Mouse (Mus musculus) midbrain, embryonic 16.5 days (tissue): Measurements from ENCODE around the gene St6galnac3. TPM values are rescaled to one million over a fixed set of nuclear protein-coding genes. Genes with fewer than 3 reads are reported as not detected.

ENCODE experiments used
- ATAC-seq: fragments of 200-750 bp; cut with Nextera tagmentation; 2 replicates; pipeline ENCODE4 v1.8.0; 2017; ENCODE audit warnings: moderate TSS enrichment
- H3K27ac ChIP-seq: fragments of 300-500 bp; sonication (generic); 2 replicates; pipeline ENCODE4 v1.5.1; 2014; ENCODE audit warnings: mild to moderate bottlenecking, low read length, mixed read lengths
- H3K27me3 ChIP-seq: fragments of 300-500 bp; sonication (generic); 2 replicates; pipeline ENCODE4 v1.6.1; 2014; ENCODE audit warnings: low read depth, low read length, mixed read lengths; ENCODE audit not compliant: control insufficient read depth, insufficient read depth
- H3K36me3 ChIP-seq: fragments of 300-500 bp; sonication (generic); 2 replicates; pipeline ENCODE4 v1.6.1; 2014; ENCODE audit warnings: mild to moderate bottlenecking, low read length, moderate library complexity, mixed read lengths; ENCODE audit not compliant: control insufficient read depth, insufficient read depth
- H3K4me1 ChIP-seq: fragments of 300-500 bp; sonication (generic); 2 replicates; pipeline ENCODE4 v1.6.1; 2014; ENCODE audit warnings: mild to moderate bottlenecking, low read length, mixed read lengths; ENCODE audit not compliant: control insufficient read depth, insufficient read depth
- H3K4me2 ChIP-seq: fragments of 300-500 bp; sonication (generic); 2 replicates; pipeline ENCODE4 v1.6.1; 2014; ENCODE audit warnings: mild to moderate bottlenecking, low read length, mixed read lengths
- H3K4me3 ChIP-seq: fragments of 300-500 bp; sonication (generic); 2 replicates; pipeline ENCODE4 v1.5.1; 2014; ENCODE audit warnings: low read depth, mild to moderate bottlenecking, low read length, moderate library complexity, mixed read lengths
- H3K9ac ChIP-seq: fragments of 300-500 bp; sonication (generic); 2 replicates; pipeline ENCODE4 v1.6.1; 2014; ENCODE audit warnings: low read depth, low read length, mixed read lengths
- H3K9me3 ChIP-seq: fragments of 300-500 bp; sonication (generic); replicated peaks from 2 replicates; pipeline ENCODE4 v1.6.1; 2014; ENCODE audit warnings: mild to moderate bottlenecking, low read length, mixed read lengths; ENCODE audit not compliant: control insufficient read depth, poor library complexity, severe bottlenecking
- WGBS: fragments of 180-500 bp; shearing (Covaris S2); extraction: QIAGEN DNeasy Blood & Tissue Kit; methylation state at CpG from one replicate; pipeline ENCODE4 v1.1.7; 2014; 5-methylcytosine and 5-hydroxymethylcytosine counted together
- polyA plus RNA-seq: library from polyadenylated mRNA; unstranded; fragments of >200 nt; fragmentation: Nextera tagmentation; extraction: Ambion mirVana; gene quantifications from 2 replicates; pipeline ENCODE4 v1.2.1, GENCODE M21; 2015

The St6galnac3 gene
- polyA plus RNA-seq, 1 experiment from 2014 or later: 19.1 TPM

DNA sequence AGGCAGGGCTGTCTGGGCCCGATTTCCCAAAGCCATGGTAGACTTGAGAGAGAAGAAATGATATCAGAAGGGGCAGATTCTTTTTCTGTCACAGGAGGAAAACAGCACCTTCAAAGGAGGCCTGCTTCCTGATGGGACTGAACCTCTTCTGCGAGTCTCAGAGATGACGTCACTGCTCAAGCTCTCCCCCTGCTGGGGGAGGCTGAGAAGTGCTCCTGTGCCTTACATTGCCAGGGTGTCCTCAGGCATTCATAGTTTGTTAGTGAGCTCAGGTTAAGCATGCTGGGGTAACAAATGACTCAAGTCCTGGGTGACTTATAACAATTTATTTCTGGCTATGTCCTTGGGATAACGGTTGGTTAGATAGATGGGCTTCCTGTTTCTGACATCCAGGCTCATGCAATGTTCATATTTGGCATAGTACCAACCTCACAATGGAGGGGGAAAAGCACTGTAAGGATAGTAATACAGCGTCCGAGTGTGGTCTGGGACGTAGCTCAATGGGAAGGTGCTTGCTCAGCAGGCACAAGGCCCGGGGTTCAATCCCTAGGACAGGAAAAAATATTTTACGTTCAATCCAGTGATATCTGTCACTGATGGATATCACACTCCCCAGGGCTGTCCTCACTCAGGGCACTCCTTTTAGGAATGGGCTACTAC is 474.2 kb downstream of the St6galnac3 start:
- Histone ChIP-seq H3K27ac (no peak overlapping the region), H3K27me3 (no peaks in the 10 kb centered on the region), H3K4me3 (no peak overlapping the region), H3K9ac (no peak overlapping the region), H3K9me3 (no peaks in the 10 kb centered on the region), H3K4me2 (no peak overlapping the region), H3K4me1 (no peaks in the 10 kb centered on the region), H3K36me3 (no peaks in the 10 kb centered on the region)
- WGBS: 55% methylated on average over 9 of the region's 9 CpGs
- ATAC-seq: no peak

DNA sequence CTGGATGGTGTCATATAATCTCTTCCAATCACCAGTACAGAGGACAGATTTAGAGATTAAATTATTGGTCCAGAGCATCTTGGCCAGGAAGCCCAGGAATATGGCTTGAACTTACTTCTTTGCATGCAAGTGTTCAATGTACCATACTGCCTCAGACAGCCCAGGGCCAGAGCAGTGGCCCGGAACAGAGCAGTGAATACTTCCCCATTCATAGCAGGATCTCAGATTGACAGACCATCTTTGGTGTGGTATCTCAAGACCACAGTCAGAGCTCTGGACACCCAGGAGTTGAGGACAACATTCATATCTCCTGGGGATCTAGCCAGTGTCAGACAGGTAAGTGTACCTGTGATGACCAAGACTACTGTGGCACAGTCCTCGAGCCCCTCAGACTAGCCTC is 476.1 kb downstream of the St6galnac3 start:
- no peaks in the 10 kb centered on the region for H3K36me3 ChIP-seq
- no peak for ATAC-seq
- WGBS: 72% methylated on average over 2 of the region's 2 CpGs

DNA sequence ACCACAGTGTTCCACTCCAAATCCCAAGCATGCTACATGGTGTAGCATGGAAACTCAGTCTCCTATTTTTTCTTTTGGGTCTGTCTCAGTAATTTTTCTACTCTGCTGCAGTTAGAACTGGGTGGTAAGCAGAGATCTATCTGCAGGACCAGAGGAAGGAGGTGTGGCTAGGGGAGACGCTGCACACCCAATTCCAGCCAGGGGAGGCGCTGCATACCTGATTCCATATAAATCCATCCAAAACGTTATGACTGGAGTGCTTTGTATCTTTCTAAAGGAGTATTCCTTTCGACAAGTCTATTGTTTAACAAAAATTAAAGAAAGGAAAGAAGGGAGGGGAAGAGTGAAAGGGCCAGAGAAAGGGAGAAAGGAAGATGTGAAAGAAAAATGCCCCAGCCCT is 476.9 kb downstream of the St6galnac3 start:
- ATAC-seq: no peak
- H3K36me3 ChIP-seq: no peaks in the 10 kb centered on the region
- H3K4me3 ChIP-seq: no peak overlapping the region
- H3K9me3 ChIP-seq: no peaks in the 10 kb centered on the region
- WGBS: 31% methylated on average over 4 of the region's 4 CpGs
- no peaks in the 10 kb centered on the region; the same call in 1 of the 2 replicates for H3K4me1 ChIP-seq
- H3K9ac ChIP-seq: no peak overlapping the region
- no peaks in the 10 kb centered on the region for H3K27me3 ChIP-seq
- no peak overlapping the region for H3K4me2 ChIP-seq
- H3K27ac ChIP-seq: no peak overlapping the region

More for the DNA sequence above, 476.1 kb downstream of the St6galnac3 start:
- H3K27ac ChIP-seq: no peak overlapping the region
- H3K4me2 ChIP-seq: no peak overlapping the region
- H3K4me1 ChIP-seq: no peaks in the 10 kb centered on the region; the same call in 1 of the 2 replicates
- no peaks in the 10 kb centered on the region for H3K27me3 ChIP-seq
- no peaks in the 10 kb centered on the region for H3K9me3 ChIP-seq
- H3K4me3 ChIP-seq: no peak overlapping the region
- no peak overlapping the region for H3K9ac ChIP-seq

- no peak overlapping the region for H3K9ac ChIP-seq
- no peak for ATAC-seq
- H3K4me2 ChIP-seq: no peak overlapping the region
- H3K36me3 ChIP-seq: no peaks in the 10 kb centered on the region
- H3K27ac ChIP-seq: no peak overlapping the region
- no peaks in the 10 kb centered on the region for H3K9me3 ChIP-seq
- 74% methylated on average over 5 of the region's 5 CpGs for WGBS
- no peaks in the 10 kb centered on the region for H3K27me3 ChIP-seq
- H3K4me1 ChIP-seq: peaks cover 8% of the 10 kb centered on the region
- H3K4me3 ChIP-seq: no peak overlapping the region
Measured at GRCm38 (mm10) chr3:153242524-153242923, 482.4 kb downstream of the St6galnac3 start.

DNA sequence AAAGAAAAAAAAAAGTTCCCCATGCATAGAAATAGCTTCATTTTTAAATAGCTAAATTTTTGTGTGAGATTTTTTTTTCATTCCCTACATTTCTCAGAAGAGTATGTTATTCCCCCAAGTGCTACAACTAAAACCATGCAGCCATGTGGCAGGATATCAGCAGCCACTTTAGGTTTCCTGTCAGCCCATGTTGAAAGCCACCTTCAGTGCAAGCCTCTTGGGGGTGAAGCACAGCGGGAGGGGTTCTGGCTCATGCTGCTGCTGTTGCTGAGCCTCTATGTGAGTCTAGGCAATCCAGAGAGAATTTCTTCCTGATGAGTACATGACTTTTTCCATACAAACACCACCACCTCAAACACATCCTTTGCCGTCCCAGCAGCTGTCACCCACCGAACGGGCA is 483.8 kb downstream of the St6galnac3 start:
- Histone ChIP-seq H3K4me1 (peaks cover 8% of the 10 kb centered on the region), H3K27ac (no peak overlapping the region), H3K4me3 (no peak overlapping the region), H3K4me2 (no peak overlapping the region), H3K27me3 (no peaks in the 10 kb centered on the region), H3K36me3 (no peaks in the 10 kb centered on the region), H3K9ac (no peak overlapping the region), H3K9me3 (no peaks in the 10 kb centered on the region)
- ATAC-seq: no peak
- 86% methylated on average over 4 of the region's 4 CpGs for WGBS

DNA sequence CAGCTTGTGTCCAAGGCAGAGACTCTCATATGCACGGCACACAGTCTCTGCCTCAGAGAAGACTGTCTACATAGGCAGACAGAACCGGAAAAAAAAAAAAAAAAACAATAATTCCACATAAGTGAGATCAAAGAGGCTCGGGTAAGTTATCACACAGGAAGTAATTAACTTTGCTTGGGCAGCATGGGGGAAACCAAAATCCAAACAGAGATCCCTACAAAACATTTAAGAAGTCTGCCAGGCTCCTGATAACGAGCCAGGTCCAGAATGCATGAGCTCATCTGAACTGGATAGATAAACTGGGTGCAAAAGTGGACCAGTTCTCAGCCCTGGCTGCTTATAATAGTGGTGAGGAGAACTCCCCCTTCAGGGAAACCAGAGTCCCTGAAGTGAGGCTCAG is 484.6 kb downstream of the St6galnac3 start:
- Histone ChIP-seq H3K9me3 (no peaks in the 10 kb centered on the region), H3K4me2 (no peak overlapping the region), H3K4me3 (no peak overlapping the region), H3K27me3 (no peaks in the 10 kb centered on the region), H3K4me1 (peaks cover 8% of the 10 kb centered on the region), H3K27ac (no peak overlapping the region), H3K9ac (no peak overlapping the region), H3K36me3 (no peaks in the 10 kb centered on the region)
- peak; percentile 37; the same call in 1 of the 2 replicates for ATAC-seq
- 48% methylated on average over 4 of the region's 4 CpGs for WGBS

- H3K4me1 ChIP-seq: peaks cover 11% of the 10 kb centered on the region; the same call in 1 of the 2 replicates
- H3K27ac ChIP-seq: no peak overlapping the region
- H3K27me3 ChIP-seq: no peaks in the 10 kb centered on the region
- no peak for ATAC-seq
- H3K4me2 ChIP-seq: no peak overlapping the region
- H3K9me3 ChIP-seq: no peaks in the 10 kb centered on the region
- no peak overlapping the region for H3K9ac ChIP-seq
- WGBS: 90% methylated on average over 10 of the region's 10 CpGs
- no peak overlapping the region for H3K4me3 ChIP-seq
- no peaks in the 10 kb centered on the region for H3K36me3 ChIP-seq
Measured at GRCm38 (mm10) chr3:153238381-153238780, 486.6 kb downstream of the St6galnac3 start.

- Histone ChIP-seq H3K4me1 (peaks cover 8% of the 10 kb centered on the region; the same call in 1 of the 2 replicates), H3K4me2 (no peak overlapping the region), H3K27ac (no peak overlapping the region), H3K9me3 (no peaks in the 10 kb centered on the region), H3K36me3 (no peaks in the 10 kb centered on the region), H3K27me3 (no peaks in the 10 kb centered on the region), H3K9ac (no peak overlapping the region), H3K4me3 (no peak overlapping the region)
- no peak for ATAC-seq
- WGBS: 79% methylated on average over 9 of the region's 9 CpGs
Measured at GRCm38 (mm10) chr3:153236262-153236661, 488.7 kb downstream of the St6galnac3 start.

DNA sequence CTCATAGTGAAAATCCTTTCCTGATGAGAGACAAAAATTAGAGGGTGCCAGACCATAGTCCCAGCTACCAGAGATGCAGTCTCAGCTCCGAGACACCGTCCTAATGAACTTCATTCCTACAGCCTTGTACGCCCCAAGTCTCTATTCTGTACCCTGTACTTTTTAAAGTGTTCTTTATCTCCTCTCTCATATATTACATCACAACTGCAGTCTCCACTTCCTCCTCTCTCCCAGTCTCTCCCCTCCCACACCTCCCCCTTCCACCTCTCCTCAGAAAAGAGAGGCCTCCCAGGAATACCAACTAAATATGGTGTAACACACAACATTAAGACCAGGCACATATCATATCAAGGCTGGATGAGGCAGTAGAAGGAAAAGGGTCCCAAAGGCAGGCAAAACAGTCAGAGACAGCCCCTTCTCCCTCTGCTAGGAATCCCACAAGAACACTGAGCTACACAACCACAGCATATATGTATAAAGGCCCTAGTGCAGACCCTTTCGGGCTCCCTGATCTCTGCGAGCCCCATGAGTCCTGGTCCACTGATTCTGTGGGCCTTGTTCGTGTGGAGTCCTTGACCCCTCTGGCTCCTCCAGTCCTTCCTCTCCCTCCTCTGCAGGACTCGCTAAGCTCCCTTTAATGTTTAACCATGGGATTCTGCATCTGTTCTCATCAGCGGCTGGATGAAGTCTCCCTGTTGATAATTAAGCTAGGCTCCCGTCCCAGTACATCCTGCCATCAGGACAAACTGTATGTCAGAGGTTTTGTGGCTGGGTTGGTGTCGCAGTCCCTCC is 502.2 kb downstream of the St6galnac3 start:
- 79% methylated on average over 10 of the region's 10 CpGs for WGBS
- no peak overlapping the region for H3K9ac ChIP-seq
- H3K4me3 ChIP-seq: no peak overlapping the region
- H3K9me3 ChIP-seq: no peaks in the 10 kb centered on the region
- no peak overlapping the region for H3K27ac ChIP-seq
- no peaks in the 10 kb centered on the region for H3K36me3 ChIP-seq
- H3K4me1 ChIP-seq: no peaks in the 10 kb centered on the region
- H3K27me3 ChIP-seq: no peaks in the 10 kb centered on the region
- H3K4me2 ChIP-seq: no peak overlapping the region
- ATAC-seq: no peak
